Mouse (Mus musculus): ENCODE measurements at regions not wholly inside any gene's neighbourhood (a gene's known extent, or its start where the extent isn't known, plus 50 kb on each side); places are given as distances from the start of the nearest gene placed in this dataset.

DNA sequence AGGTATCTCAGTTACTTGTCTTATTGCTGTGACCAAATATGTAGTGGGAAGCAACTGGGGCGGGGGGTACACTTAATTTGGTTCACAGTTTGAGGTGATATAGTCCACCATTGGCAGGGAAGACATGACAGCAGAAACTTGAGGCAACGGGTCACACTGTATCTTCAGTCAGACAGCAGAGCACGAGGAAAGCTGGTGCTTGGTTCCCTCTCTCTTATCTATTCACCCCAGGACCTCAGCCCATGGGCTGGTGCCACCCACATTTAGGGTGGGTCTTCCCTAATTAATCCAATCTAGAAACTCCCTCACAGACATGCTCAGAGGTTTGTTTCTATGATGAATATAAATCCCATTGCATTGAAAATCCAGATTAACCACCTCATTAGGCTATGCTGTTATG is 56.5 kb downstream of the Otud1 start:
- DNase-seq (ENCODE audit: low read depth, low spot score): no peak

DNA sequence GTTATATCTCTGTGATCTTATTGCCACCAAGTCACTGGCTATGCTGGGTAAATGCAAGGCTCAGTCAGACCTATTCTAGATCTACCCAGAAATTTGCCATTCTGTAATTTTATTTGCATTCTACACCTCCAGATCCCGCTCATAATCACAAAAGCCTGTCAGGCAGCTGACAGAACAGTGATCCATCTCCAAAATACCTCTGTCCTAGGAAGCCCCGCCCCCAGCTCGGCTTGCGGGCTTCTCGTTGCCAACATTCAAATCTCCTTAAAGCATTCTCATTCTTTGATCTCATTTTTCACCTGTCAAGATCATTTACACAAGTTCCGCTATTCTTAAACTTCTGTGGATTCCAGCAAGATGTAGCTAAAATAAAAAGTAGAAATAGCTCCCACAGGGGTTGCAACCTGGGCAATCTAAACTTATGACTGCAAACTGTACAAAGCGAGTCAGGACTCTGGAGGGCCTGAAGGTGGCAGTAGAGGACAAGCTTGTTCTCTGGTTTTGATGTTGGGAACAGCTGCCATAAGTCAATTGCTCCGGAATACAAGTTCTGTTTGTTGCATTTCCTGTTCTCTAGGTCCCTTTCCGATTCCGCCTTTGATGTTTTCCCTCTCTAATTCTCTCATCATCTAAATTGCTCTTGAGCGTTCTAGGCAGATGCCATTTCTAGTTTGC is 58.1 kb downstream of the Otud1 start:
- DNase-seq (ENCODE audit: low read depth, low spot score): peak; percentile 87

GRCm38 (mm10) chr2:19716388-19716787 is 58.8 kb downstream of the Otud1 start:
- no peak for DNase-seq (ENCODE audit: low read depth, low spot score)

GRCm38 (mm10) chr2:19726085-19726484 is 68.5 kb downstream of the Otud1 start:
- DNase-seq (ENCODE audit: low read depth, low spot score): no peak

GRCm38 (mm10) chr2:19726904-19727303 is 69.4 kb downstream of the Otud1 start:
- DNase-seq (ENCODE audit: low read depth, low spot score): peak; percentile 53

- no peak for DNase-seq (ENCODE audit: low read depth, low spot score)
Measured at GRCm38 (mm10) chr2:19732922-19733859, 75.6 kb downstream of the Otud1 start.

GRCm38 (mm10) chr2:19734164-19734870 is 76.8 kb downstream of the Otud1 start:
- DNase-seq (ENCODE audit: low read depth, low spot score): no peak

DNA sequence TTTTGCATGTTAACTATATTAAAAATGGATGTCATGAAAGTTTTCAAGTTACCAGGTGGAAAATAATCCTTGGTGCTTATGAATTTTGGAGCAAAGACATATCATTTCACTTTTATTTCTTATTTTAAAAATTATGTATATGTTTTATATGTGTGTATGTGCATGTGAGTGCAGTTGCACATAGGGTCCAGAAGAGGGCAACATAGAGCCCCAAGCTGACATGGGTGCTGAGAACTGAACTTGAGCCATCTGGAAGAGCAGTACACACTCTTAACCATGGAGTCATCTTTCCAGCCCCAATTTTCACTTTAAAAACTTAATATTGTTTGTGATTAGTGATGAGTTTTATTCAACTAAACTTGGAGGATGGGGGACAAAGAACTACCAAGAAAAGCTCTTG is 84.0 kb downstream of the Otud1 start:
- DNase-seq (ENCODE audit: low read depth, low spot score): no peak

GRCm38 (mm10) chr2:19743467-19743866 is 85.9 kb downstream of the Otud1 start:
- peak; percentile 36 for DNase-seq (ENCODE audit: low read depth, low spot score)

- no peak for DNase-seq (ENCODE audit: low read depth, low spot score)
Measured at GRCm38 (mm10) chr2:19744986-19745660, 87.6 kb downstream of the Otud1 start.

DNA sequence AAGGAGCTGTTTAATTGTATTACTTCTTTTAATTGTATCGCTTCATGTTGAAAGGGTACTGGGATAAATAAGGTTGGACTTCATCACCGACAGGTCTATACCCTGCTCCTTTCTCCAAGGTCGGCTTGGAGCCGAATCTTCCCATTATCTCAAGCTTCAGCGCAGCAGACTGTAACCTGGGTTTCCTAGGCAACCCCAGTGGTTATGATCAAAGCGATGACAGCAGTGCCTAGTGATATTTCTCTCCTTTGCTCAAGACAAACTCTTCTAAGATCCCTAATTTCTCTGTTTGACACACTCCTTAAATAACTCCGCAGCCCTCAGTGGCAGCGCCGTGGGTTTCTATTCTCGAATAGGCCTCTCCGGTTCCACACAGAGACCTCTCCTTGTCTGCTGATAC is 95.2 kb downstream of the Otud1 start:
- peak; percentile 67 for DNase-seq (ENCODE audit: low read depth, low spot score)

- peak; percentile 86 for DNase-seq (ENCODE audit: low read depth, low spot score)
Measured at GRCm38 (mm10) chr2:19753479-19753878, 95.9 kb downstream of the Otud1 start.

GRCm38 (mm10) chr2:19757910-19758309 is 100.4 kb downstream of the Otud1 start:
- no peak for DNase-seq (ENCODE audit: low read depth, low spot score)

- DNase-seq (ENCODE audit: low read depth, low spot score): peak; percentile 52
Measured at GRCm38 (mm10) chr2:19759169-19759568, 101.6 kb downstream of the Otud1 start.

- peak; percentile 80 for DNase-seq (ENCODE audit: low read depth, low spot score)
Measured at GRCm38 (mm10) chr2:19759577-19759976, 102.0 kb downstream of the Otud1 start.

GRCm38 (mm10) chr2:19762996-19763395 is 105.4 kb downstream of the Otud1 start:
- peak; percentile 77 for DNase-seq (ENCODE audit: low read depth, low spot score)

GRCm38 (mm10) chr2:19784913-19785312 is 124.7 kb upstream of the Etl4 start:
- DNase-seq (ENCODE audit: low read depth, low spot score): no peak

DNA sequence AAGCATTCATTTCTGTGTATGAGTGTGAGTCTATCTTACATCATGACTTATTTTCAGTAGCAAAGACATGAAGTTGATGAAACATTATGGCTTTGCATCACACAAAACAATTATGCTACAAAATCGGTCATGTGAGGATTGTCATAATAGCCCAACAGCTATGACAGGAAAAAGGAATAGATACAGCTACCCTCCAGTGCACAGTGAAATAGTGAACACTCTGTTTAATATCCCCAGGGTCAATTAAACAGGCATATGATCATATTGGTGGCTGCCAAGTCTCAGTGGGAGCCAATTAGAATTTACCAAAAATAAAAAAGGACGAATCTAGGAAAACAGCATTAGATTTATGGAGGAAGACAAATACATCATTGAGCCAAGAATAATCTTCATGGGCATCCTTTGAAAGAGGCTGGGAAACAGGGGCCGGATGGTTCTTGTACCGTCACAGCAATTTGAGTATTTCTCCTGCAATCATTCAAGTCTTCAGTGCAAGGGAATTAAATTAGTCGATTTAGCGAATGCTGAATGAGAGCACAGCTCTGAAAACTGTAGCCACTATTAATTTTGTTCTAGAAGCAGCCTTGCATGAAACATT is 123.8 kb upstream of the Etl4 start:
- DNase-seq (ENCODE audit: low read depth, low spot score): peak; percentile 8

DNA sequence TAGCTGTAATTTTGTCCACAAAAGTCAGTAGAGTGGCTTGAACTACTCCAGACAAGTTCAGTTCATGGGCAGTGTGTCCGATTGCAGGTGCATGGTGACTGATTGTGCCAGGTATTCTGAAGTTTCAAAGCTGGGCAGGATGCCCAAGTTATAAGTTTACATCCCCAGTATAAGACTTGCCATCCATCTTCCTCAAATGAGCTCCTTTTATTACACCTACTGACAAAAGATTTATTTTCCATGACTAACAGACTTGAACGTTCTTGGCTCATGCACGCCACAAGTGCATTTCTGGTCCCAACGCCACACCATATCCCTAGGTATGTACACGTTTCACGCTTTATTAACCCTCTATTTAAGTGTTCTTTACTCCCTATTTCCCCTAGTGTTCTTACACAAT is 117.4 kb upstream of the Etl4 start:
- DNase-seq (ENCODE audit: low read depth, low spot score): no peak

GRCm38 (mm10) chr2:19796790-19797189 is 112.8 kb upstream of the Etl4 start:
- DNase-seq (ENCODE audit: low read depth, low spot score): peak; percentile 5

All from brain, adult 2 months (tissue).